Mouse (Mus musculus) testis, adult 2 months (tissue): Measurements from ENCODE around the gene Gm5294. TPM values are rescaled to one million over a fixed set of nuclear protein-coding genes. Genes with fewer than 3 reads are reported as not detected.

ENCODE experiments used
- H3K27ac ChIP-seq: fragments of 200-500 bp; 2 replicates; pipeline ENCODE4 v1.5.1; 2012; ENCODE audit warnings: low read depth, low read length; ENCODE audit not compliant: control insufficient read depth, insufficient read depth
- H3K27me3 ChIP-seq: fragments of 200-500 bp; 2 replicates; pipeline ENCODE4 v1.6.1; 2012; ENCODE audit warnings: mild to moderate bottlenecking, low read length, moderate library complexity; ENCODE audit not compliant: control insufficient read depth, insufficient read depth
- H3K36me3 ChIP-seq: fragments of 200-500 bp; 2 replicates; pipeline ENCODE4 v1.6.1; 2012; ENCODE audit warnings: mild to moderate bottlenecking, low read length; ENCODE audit not compliant: control insufficient read depth, insufficient read depth
- H3K4me1 ChIP-seq: fragments of 200-500 bp; 2 replicates; pipeline ENCODE4 v1.6.1; 2012; ENCODE audit warnings: low read length; ENCODE audit not compliant: control insufficient read depth, insufficient read depth
- H3K4me3 ChIP-seq: fragments of 200-500 bp; 2 replicates; pipeline ENCODE4 v1.5.1; 2012; ENCODE audit warnings: low read depth, mild to moderate bottlenecking, low read length, moderate library complexity, mixed read lengths; ENCODE audit not compliant: control insufficient read depth
- CTCF ChIP-seq: fragments of 200-500 bp; IDR thresholded peaks from 2 replicates; pipeline ENCODE4 v1.5.1; 2012; ENCODE audit warnings: low read depth, mild to moderate bottlenecking, inconsistent platforms, low read length, moderate library complexity; ENCODE audit not compliant: control insufficient read depth, insufficient read depth, insufficient replicate concordance
- POLR2A ChIP-seq: fragments of 200-500 bp; IDR thresholded peaks from 2 replicates; pipeline ENCODE4 v1.6.1; 2012; ENCODE audit warnings: low read depth, mild to moderate bottlenecking, inconsistent platforms, low read length, moderate library complexity; ENCODE audit not compliant: control insufficient read depth
- polyA plus RNA-seq: library from polyadenylated mRNA; depleted of rRNA; stranded (reverse); fragments of >200 nt; gene quantifications from 2 replicates; pipeline ENCODE4 v1.2.3, GENCODE M21; 2012

The Gm5294 gene
- polyA plus RNA-seq, 1 experiment: 2.3 TPM

GRCm38 (mm10) chr5:138785986-138786515 lies 33.8 kb upstream of the Gm5294 start:
- H3K4me1 ChIP-seq: no peaks in the 10 kb centered on the region
- no peak for TF ChIP-seq CTCF
- no peak for TF ChIP-seq POLR2A
- no peaks in the 10 kb centered on the region for H3K36me3 ChIP-seq
- no peak overlapping the region for H3K4me3 ChIP-seq
- no peak overlapping the region for H3K27ac ChIP-seq
- no peaks in the 10 kb centered on the region for H3K27me3 ChIP-seq

GRCm38 (mm10) chr5:138787648-138788047 lies 32.2 kb upstream of the Gm5294 start:
- TF ChIP-seq POLR2A (no peak), CTCF (no peak)
- Histone ChIP-seq H3K4me1 (no peaks in the 10 kb centered on the region), H3K27me3 (no peaks in the 10 kb centered on the region), H3K36me3 (no peaks in the 10 kb centered on the region), H3K4me3 (no peak overlapping the region), H3K27ac (no peak overlapping the region)

- no peak for TF ChIP-seq CTCF
- no peak for TF ChIP-seq POLR2A
- no peak overlapping the region for H3K4me3 ChIP-seq
- H3K27me3 ChIP-seq: no peaks in the 10 kb centered on the region
- no peak overlapping the region for H3K27ac ChIP-seq
- H3K36me3 ChIP-seq: no peaks in the 10 kb centered on the region
- no peaks in the 10 kb centered on the region for H3K4me1 ChIP-seq
Observed at GRCm38 (mm10) chr5:138788481-138789211, 31.2 kb upstream of the Gm5294 start.

GRCm38 (mm10) chr5:138790954-138791480 lies 28.9 kb upstream of the Gm5294 start:
- H3K36me3 ChIP-seq: no peaks in the 10 kb centered on the region

GRCm38 (mm10) chr5:138801588-138802116 lies 18.2 kb upstream of the Gm5294 start:
- Histone ChIP-seq H3K27me3 (no peaks in the 10 kb centered on the region), H3K4me3 (no peak overlapping the region), H3K4me1 (no peaks in the 10 kb centered on the region), H3K36me3 (no peaks in the 10 kb centered on the region), H3K27ac (no peak overlapping the region)
- TF ChIP-seq CTCF: no peak
- TF ChIP-seq POLR2A: no peak

More at GRCm38 (mm10) chr5:138790954-138791480, 28.9 kb upstream of the Gm5294 start:
- Histone ChIP-seq H3K4me3 (no peak overlapping the region), H3K27ac (no peak overlapping the region), H3K27me3 (no peaks in the 10 kb centered on the region), H3K4me1 (no peaks in the 10 kb centered on the region)
- TF ChIP-seq POLR2A: no peak
- no peak for TF ChIP-seq CTCF

GRCm38 (mm10) chr5:138804286-138804685 lies 15.6 kb upstream of the Gm5294 start:
- TF ChIP-seq CTCF (no peak), POLR2A (no peak)
- H3K27me3 ChIP-seq: no peaks in the 10 kb centered on the region
- H3K27ac ChIP-seq: no peak overlapping the region
- no peaks in the 10 kb centered on the region for H3K4me1 ChIP-seq
- H3K36me3 ChIP-seq: no peaks in the 10 kb centered on the region
- no peak overlapping the region for H3K4me3 ChIP-seq

- Histone ChIP-seq H3K4me1 (no peaks in the 10 kb centered on the region), H3K27me3 (no peaks in the 10 kb centered on the region), H3K4me3 (no peak overlapping the region), H3K27ac (no peak overlapping the region), H3K36me3 (no peaks in the 10 kb centered on the region)
- TF ChIP-seq POLR2A (no peak), CTCF (no peak)
Observed at GRCm38 (mm10) chr5:138809767-138810166, 10.1 kb upstream of the Gm5294 start.
